Mouse (Mus musculus) lung, postnatal 25 days (tissue): Measurements from ENCODE around the gene Ncoa6.
A peak's percentile ranks its signal among the peaks of the same experiment; 100 is the strongest.

ENCODE experiments used
- DNase-seq: peaks from one replicate; pipeline ENCODE4 v3.0.0; 2022; ENCODE audit warnings: low spot score

Gene Ncoa6

DNA sequence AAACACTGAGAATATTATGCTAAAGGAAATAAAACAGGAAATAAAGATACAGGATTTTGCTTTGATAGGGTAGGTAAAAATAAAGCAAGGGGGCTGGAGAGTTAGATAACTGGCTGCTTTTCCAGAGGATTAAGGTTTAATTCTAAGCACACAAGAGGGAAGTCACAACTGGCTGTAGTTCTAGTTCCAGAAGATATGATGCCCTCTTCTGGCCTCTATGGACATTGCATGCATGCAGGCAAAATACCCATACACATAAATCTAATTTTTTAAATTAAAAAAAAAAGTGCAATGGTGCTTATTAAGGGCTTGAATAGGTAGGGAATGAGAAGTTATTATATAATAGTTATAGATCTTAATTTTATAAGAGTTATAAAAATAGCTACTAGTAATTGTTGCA lies 37.2 kb downstream of the Ncoa6 start:
- peak; percentile 13 for DNase-seq

GRCm38 (mm10) chr2:155420911-155421310 lies 52.8 kb downstream of the Ncoa6 start:
- DNase-seq: no peak

DNA sequence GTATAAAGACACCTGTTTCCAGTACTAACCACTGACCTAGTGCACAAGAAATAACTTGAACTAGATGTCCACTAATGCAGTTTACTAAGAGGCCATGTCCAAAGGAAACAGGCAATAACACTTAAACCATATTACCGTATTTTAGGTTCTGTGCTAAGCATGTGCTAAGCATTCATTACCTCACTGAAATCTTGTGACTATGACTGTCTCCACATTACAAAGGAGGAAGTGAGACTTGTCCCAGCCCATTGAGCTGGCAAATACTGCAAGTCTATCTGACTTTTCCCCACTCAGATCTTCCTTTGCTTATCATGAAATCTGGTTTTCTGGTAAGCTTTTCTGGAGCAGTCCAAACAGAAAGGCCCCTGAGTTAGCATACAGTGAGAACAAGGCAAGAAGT lies 69.1 kb downstream of the Ncoa6 start:
- DNase-seq: peak; percentile 47

DNA sequence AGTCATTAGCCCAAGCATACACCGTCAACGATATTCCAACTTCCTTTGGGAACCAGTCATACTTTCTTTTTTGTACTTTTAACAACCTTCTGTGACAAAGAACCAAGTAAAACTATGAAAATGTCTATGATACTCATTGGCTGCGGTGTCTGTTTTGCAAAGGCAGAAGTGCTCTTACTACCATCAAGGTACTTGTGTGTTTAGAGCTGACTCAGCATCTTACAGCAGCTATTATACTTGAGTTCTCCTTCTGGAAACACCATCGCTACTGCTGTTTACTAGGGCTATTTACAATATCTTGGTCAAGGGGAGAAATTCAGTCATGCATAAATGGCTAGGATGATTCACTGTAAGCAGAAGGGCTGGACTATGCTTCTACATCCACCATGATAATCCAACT lies 71.8 kb downstream of the Ncoa6 start:
- no peak for DNase-seq

GRCm38 (mm10) chr2:155400276-155400675 lies 73.4 kb downstream of the Ncoa6 start:
- no peak for DNase-seq

DNA sequence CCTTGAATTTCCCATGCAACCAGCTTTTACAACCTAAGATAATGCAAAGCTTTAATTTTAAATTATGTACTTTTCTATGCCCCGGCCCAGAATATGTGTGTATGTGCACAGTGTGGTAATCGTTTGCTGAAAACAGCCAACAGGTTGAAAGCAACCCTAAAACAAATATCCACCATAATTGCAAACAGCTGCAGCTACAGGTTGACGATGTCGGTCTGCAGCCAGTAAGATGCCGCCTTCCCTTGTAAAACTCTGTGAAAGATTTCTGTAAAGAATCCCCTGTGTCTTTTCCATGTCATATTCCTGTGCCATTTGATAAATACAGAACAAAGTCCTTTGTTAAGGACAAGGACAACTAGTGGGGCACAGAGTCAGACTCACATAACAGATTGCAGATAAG lies 79.1 kb downstream of the Ncoa6 start:
- no peak for DNase-seq

DNA sequence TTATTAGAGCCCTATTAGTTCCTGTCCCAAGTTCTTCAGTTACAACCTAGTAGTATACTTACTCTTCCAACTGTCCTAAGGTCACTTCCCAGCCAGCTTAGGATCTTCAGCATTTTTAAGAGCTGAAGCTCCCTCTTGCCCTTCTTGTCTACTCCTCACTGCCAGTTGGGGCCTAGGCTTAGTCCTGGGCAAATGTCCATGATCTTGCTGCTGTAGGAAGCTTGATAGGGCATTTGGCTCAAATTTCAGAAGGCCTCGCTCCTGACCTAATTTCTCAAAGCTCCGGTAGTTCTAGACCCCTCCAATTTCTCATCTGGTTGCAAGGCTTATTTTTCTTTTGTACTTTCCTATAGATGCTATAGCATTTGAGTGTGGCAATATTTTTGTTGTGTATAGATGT lies 85.1 kb downstream of the Ncoa6 start:
- DNase-seq: no peak

DNA sequence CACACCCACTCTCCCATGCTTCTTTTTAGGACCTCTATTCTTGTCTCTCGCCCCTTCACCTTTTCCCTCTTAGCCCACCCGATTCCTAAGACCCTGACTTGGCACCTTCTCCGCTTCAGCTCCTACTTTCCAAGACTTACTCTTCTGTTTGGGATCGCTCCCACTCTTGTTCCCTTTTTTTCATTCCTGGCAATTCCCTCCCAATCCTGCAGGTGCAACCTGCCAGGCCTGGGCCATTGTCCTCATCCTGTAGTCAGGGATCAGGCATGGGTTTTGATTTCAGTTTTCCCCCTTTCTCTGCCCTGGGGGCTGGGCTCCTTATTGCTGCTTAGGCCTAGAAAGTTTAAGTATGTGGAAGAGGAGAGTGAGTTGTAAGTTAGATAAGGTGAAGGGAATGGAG lies 86.6 kb downstream of the Ncoa6 start:
- DNase-seq: no peak

DNA sequence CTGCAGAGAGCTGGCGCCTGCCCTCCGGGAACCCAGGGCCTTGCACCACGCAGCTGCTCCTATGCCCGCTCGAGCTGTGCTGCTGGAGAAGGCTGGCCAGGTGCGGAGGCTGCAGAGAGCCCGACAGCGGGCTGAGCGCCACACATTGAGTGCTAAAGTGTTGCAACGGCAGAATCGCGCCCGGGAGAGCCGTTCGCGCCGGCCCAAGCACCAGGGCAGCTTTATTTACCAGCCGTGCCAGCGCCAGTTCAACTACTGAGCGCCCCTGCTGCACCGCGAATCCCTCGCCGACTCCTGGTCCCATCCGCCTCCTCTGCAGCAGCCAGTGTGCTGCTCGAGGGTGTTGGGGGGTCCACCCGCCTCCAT lies 87.2 kb downstream of the Ncoa6 start:
- no peak for DNase-seq

GRCm38 (mm10) chr2:155385731-155386533 lies 87.8 kb downstream of the Ncoa6 start:
- no peak for DNase-seq

DNA sequence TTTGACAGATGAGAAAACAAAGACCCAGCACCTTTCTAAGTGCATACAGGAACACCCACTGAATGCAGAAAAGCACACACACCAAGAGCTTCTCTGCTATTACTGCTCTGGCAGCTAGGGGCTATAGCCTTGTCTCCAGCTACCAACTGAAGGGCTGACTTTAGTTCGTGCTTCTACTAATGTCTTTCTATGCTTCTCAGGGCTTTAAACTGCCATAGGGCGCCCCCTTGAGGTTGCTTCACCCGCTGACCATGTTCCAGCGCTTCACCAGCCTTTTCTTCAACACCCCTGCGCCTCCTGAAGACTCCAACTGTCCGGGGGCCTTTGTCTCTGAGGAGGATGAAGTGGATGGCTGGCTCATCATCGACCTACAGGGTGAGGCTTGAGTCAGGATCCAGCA lies 88.6 kb downstream of the Ncoa6 start:
- peak; percentile 89 for DNase-seq

DNA sequence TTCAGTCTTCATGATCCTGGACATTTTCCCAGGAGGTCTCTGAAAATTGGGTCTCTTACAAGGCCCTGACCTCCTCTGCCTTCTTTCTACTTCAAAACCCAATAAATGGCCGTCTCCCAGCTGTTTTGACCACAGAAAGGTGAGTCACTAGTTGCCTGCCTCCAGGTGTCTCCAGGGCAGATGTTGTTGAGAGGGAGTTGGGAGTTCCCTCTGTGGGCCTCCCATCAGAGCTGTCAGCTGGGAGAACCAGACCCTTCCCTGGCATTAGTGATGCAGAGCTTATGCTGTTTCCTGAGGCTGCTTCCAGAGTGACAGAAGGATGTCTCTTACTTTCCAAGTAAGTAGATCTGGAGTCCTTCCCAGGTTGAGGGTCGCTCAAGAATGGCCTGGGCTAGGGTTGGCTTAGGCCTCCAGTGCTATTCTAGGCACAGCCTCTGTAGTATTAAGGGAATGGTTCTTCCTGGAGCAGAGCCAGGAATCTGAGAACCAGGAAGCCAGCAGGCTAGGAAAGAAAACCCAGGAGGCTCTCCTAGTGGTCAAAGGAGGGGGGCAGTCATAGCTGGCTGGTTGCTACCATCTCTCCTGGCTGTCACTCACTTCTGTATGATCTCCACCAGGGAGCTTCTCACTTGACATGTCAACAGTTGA lies 90.8 kb downstream of the Ncoa6 start:
- DNase-seq: peak; percentile 61

- DNase-seq: no peak
These were observed 91.4 kb downstream of the Ncoa6 start for GRCm38 (mm10) chr2:155382332-155382700.

DNA sequence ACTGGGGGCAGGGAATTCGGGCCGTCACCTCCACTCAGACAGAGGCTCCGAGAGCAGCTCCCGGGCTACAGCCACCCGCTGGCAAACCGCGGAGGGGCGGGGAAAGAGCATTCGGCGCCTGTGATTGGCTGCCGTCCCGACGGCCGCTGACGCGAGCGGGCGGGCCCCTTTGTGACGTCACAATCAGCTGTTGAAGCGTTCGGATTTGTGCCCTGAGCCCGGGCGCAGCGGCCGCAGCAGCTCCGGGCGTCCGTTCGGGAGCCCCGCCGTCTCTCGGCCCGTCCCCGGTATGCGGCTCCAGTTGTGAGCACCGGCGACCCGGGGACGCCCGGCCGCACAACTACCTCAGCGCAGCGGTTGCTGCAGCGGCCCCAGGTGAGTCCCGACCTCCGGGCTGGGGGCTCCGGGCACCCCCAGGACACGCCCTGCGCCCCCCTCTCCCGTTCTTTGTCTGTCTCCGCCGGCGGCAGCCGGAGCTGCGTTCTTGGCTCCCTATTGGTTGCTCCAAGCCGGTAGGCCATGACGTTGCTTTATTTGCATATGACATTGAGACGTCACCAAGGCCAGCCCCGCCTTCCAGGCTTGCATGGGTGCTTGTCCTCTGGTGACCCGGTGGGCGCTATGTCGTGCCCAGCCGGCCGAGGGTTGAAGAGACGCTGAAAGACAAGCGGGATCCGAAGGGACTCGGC lies 91.9 kb downstream of the Ncoa6 start:
- peak; percentile 97 for DNase-seq

- DNase-seq: no peak
These were observed 92.6 kb downstream of the Ncoa6 start for GRCm38 (mm10) chr2:155381060-155381437.

- no peak for DNase-seq
These were observed 93.2 kb downstream of the Ncoa6 start, which contains the start of gene Trp53inp2 for GRCm38 (mm10) chr2:155380261-155381059. Trp53inp2 (plus strand) TSS chr2:155381059.

- DNase-seq: no peak
These were observed 97.5 kb downstream of the Ncoa6 start for GRCm38 (mm10) chr2:155376191-155376590.

DNA sequence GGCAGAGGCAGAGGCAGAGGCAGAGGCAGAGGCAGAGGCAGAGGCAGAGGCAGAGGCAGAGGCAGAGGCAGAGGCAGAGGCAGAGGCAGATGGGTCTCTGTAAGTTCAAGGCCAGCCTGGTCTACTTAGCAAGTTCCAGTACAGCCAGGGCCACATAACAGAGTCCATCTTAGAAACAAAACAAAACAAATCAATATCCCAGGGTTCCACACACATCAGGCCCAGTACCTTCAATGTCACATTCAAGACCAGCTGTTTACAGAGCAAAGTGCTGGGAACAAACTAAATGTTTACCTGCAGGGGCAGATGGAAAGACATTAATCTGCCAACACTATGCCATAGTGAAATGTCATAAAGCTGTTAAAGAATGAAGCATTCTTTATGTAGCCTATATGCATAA lies 99.2 kb downstream of the Ncoa6 start:
- DNase-seq: no peak

DNA sequence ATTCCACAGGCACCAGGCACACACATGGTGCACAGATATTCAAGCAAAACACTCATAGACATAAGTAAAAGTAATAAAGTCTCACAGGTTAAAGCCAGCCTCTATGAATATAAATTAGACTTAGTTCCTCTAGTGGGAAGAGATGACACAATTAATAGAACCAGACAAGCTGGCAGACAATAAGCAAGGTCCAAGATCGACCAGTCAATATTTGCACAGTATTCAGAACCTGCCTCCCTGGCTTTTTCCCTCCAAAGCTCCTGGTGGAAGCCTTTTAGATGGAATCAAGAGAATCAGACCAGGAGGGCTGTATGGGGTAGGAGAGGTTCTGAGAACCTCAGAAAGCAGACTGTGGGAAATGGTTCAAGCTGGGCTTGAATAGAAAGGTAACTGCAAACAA lies 99.8 kb downstream of the Ncoa6 start:
- no peak for DNase-seq

GRCm38 (mm10) chr2:155373302-155373701 lies 100.4 kb downstream of the Ncoa6 start:
- no peak for DNase-seq

DNA sequence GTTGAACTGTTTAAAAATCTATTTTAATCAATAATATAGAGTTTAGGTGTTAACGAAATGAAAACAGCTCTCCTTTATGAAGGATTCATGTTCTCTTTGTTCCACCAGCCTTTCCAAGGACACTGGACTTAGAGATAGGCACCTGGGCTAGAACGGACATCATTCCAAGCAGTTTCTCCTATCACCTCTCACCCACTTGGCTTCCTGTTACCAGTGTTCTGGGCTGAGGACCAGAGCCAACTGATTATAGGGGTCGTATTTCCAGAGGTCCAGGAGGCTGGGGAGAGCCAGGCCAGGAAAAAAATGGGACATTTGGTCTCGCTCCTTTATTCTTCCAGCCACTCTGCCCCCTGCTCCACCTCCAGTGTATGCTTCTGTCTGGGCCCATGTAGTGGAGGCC lies 101.2 kb downstream of the Ncoa6 start:
- no peak for DNase-seq

GRCm38 (mm10) chr2:155369333-155369883 lies 104.3 kb downstream of the Ncoa6 start:
- DNase-seq: peak; percentile 86
